Mouse (Mus musculus) hindbrain, postnatal 0 days (tissue): ENCODE measurements around the gene Lmntd1. TPM values are rescaled to one million over a fixed set of nuclear protein-coding genes. Genes with fewer than 3 reads are reported as not detected.

Experiments used
- ATAC-seq: fragments of 200-750 bp; cut with Nextera tagmentation; 2 replicates; pipeline ENCODE4 v1.8.0; 2017; ENCODE audit warnings: mild to moderate bottlenecking, moderate TSS enrichment, moderate library complexity
- DNase-seq: peaks from one replicate; pipeline ENCODE4 v3.0.0-alpha.2; 2015; ENCODE audit warnings: low spot score
- H3K27ac ChIP-seq: fragments of 300-500 bp; sonication (generic); 2 replicates; pipeline ENCODE4 v1.5.1; 2014; ENCODE audit warnings: mild to moderate bottlenecking
- H3K27me3 ChIP-seq: fragments of 300-500 bp; sonication (generic); 2 replicates; pipeline ENCODE4 v1.6.1; 2014; ENCODE audit warnings: low read length, mixed read lengths; ENCODE audit not compliant: insufficient read depth
- H3K36me3 ChIP-seq: fragments of 300-500 bp; sonication (generic); 2 replicates; pipeline ENCODE4 v1.6.1; 2014; ENCODE audit warnings: low read length, mixed read lengths; ENCODE audit not compliant: insufficient read depth
- H3K4me1 ChIP-seq: fragments of 300-500 bp; sonication (generic); 2 replicates; pipeline ENCODE4 v1.6.1; 2014; ENCODE audit warnings: antibody characterized with exemption, low read length, mixed read lengths; ENCODE audit not compliant: insufficient read depth
- H3K4me2 ChIP-seq: fragments of 300-500 bp; sonication (generic); 2 replicates; pipeline ENCODE4 v1.6.1; 2014; ENCODE audit warnings: low read depth, mild to moderate bottlenecking, low read length, moderate library complexity, mixed read lengths
- H3K4me3 ChIP-seq: fragments of 300-500 bp; sonication (generic); 2 replicates; pipeline ENCODE4 v1.5.1; 2014; ENCODE audit warnings: low read length
- H3K9ac ChIP-seq: fragments of 300-500 bp; sonication (generic); replicated peaks from 2 replicates; pipeline ENCODE4 v1.6.1; 2014; ENCODE audit warnings: mild to moderate bottlenecking, low read length, moderate library complexity, mixed read lengths
- H3K9me3 ChIP-seq: fragments of 300-500 bp; sonication (generic); 2 replicates; pipeline ENCODE4 v1.6.1; 2016; ENCODE audit warnings: low read length, mixed read lengths
- CTCF ChIP-seq: IDR thresholded peaks from 2 replicates; pipeline ENCODE4 v1.5.1; 2016; ENCODE audit warnings: antibody characterized with exemption, control low read depth, low read depth
- WGBS: fragments of 180-500 bp; shearing (Covaris S2); extraction: QIAGEN DNeasy Blood & Tissue Kit; methylation state at CpG from one replicate; pipeline ENCODE4 v1.1.7; 2014; 5-methylcytosine and 5-hydroxymethylcytosine counted together
- polyA plus RNA-seq: library from polyadenylated mRNA; unstranded; fragments of >200 nt; fragmentation: Nextera tagmentation; extraction: Ambion mirVana; gene quantifications from 2 replicates; pipeline ENCODE4 v1.2.1, GENCODE M21; 2015
- total RNA-seq: library from RNA; depleted of rRNA; stranded (reverse); fragments of >200 nt; gene quantifications from 2 replicates; pipeline ENCODE4 v1.2.3, GENCODE M21; 2014

The Lmntd1 gene
- total and polyA plus RNA-seq, 2 experiments from 2014 or later = 1.5 to 2.3 TPM

DNA sequence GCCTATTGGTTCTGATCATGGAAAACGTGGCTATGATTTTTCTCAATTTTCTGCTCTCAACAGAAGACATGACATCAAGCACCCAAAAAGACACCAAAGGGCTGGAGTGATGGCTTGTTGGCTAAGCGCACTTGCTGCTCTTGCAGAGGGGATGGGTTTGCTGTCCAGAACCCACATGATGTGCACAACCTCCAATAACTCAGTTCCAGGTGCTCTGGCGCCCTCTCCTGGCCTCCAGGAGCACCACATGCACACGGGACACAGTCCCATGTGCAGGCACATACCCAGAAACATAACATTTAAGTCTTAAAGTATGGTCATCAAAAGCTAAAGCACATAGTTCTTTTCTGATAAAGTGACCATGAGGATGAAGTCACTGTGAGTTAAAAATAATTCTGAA is 193.7 kb downstream of the Lmntd1 start:
- no peaks in the 10 kb centered on the region for H3K36me3 ChIP-seq
- DNase-seq = no peak
- H3K9me3 ChIP-seq = no peaks in the 10 kb centered on the region
- no peaks in the 10 kb centered on the region for H3K4me1 ChIP-seq
- peak; percentile 58 for TF ChIP-seq CTCF
- no peak for ATAC-seq
- WGBS = 69% methylated on average over 4 of the region's 4 CpGs
- no peak overlapping the region for H3K4me2 ChIP-seq
- no peaks in the 10 kb centered on the region for H3K27me3 ChIP-seq
- no peak overlapping the region for H3K4me3 ChIP-seq
- no peak overlapping the region for H3K27ac ChIP-seq
- no peak overlapping the region for H3K9ac ChIP-seq

DNA sequence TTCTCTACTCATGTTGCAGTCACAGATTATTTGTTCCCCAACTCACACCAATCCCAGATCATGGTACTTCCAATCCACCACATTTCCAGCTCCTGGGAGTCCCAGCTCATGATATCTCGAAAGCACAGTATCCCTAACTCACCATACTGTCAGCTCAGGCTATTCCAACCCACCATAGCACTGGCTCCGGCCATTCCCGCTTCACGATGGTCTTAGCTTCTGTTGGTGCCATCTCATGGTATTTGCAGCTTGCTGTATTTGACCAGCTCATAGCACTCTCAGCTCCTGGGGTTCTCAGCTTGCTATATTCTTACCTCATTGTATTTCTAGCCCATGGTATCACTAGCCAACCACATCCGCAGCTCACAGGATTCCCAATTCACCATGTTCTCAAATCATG is 195.3 kb downstream of the Lmntd1 start:
- no peak for TF ChIP-seq CTCF
- H3K27me3 ChIP-seq = no peaks in the 10 kb centered on the region
- no peak overlapping the region for H3K4me2 ChIP-seq
- 93% methylated on average over 5 of the region's 5 CpGs for WGBS
- H3K4me3 ChIP-seq = no peak overlapping the region
- no peaks in the 10 kb centered on the region for H3K36me3 ChIP-seq
- no peak for DNase-seq
- H3K4me1 ChIP-seq = no peaks in the 10 kb centered on the region
- H3K27ac ChIP-seq = no peak overlapping the region
- H3K9ac ChIP-seq = no peak overlapping the region
- no peaks in the 10 kb centered on the region for H3K9me3 ChIP-seq
- ATAC-seq = no peak

DNA sequence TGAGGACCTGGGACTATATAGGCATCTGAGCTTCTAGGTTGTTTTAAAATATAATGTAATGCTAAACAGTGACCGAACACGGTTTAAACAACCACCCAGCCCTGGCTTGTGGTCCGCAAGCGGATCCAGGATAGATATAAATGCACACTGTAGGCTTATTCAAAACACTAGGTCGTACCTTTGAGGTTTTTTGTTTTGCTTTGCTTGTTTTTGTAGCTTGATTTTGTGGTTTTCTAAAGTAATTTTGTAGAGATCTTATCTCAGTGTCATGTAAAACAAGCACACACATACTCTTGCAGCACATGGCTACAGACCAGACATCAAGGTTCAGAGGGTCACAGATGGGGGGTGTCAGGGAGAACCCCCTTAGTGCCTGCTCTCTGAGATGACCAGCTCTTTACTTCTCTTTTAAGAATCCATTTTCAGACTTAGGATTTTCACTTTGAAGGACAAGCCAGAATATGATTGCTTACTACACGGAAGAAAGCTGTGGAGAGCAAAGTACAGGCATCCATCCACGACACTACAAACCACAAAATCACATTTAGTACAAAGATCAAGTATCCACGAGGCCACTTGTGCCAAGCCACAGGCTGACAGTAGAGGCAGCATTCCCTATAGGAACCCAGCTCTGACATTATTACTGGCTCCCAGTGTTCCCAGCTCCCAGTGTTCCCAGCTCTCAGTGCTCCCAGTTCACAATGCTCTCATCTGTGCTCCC is 196.2 kb downstream of the Lmntd1 start:
- Histone ChIP-seq H3K4me3 (no peak overlapping the region), H3K4me2 (no peak overlapping the region), H3K27me3 (no peaks in the 10 kb centered on the region), H3K9me3 (no peaks in the 10 kb centered on the region), H3K27ac (no peak overlapping the region), H3K36me3 (no peaks in the 10 kb centered on the region), H3K9ac (no peak overlapping the region), H3K4me1 (no peaks in the 10 kb centered on the region)
- TF ChIP-seq CTCF = no peak
- no peak for ATAC-seq
- 81% methylated on average over 8 of the region's 8 CpGs for WGBS
- DNase-seq = no peak

DNA sequence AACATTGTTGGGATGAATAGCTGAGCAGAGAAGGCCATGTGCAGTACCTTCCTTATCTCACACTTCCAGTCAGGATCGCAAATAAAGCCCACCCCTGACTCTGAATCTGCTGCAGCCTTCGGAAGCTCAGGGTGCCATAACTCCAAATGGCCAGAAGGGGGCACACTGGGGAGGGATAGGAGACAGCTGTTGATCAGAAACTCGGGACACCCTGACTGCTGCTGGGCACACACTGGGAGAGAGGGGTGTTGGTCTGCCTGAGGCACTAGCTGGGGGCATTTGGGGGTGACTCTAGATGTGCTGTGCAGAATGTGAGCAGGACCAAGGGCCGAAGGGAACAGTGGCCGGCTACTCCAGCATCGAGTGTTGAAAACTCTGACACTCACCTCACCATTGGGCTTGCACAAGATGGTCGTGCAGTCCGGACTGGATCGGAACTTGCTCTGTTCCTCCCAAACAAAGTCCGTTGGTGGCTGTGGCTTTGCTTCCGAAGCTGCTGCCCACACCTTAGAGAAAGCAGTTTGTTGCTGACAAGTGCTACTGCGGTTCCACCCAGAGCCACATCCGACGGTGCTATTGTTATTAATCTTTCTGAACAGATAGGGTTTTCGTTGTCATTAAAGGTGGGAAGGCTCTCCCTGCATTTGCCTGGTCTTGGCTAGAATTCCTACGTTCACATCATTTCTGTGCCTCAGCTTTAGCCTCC is 197.0 kb downstream of the Lmntd1 start:
- Histone ChIP-seq H3K27ac (no peak overlapping the region), H3K4me1 (no peaks in the 10 kb centered on the region), H3K9ac (no peak overlapping the region), H3K9me3 (no peaks in the 10 kb centered on the region), H3K27me3 (no peaks in the 10 kb centered on the region), H3K4me2 (no peak overlapping the region), H3K4me3 (no peak overlapping the region), H3K36me3 (no peaks in the 10 kb centered on the region)
- ATAC-seq (no peak), DNase-seq (peak; percentile 33)
- 70% methylated on average over 16 of the region's 16 CpGs for WGBS
- TF ChIP-seq CTCF = peak; percentile 77

DNA sequence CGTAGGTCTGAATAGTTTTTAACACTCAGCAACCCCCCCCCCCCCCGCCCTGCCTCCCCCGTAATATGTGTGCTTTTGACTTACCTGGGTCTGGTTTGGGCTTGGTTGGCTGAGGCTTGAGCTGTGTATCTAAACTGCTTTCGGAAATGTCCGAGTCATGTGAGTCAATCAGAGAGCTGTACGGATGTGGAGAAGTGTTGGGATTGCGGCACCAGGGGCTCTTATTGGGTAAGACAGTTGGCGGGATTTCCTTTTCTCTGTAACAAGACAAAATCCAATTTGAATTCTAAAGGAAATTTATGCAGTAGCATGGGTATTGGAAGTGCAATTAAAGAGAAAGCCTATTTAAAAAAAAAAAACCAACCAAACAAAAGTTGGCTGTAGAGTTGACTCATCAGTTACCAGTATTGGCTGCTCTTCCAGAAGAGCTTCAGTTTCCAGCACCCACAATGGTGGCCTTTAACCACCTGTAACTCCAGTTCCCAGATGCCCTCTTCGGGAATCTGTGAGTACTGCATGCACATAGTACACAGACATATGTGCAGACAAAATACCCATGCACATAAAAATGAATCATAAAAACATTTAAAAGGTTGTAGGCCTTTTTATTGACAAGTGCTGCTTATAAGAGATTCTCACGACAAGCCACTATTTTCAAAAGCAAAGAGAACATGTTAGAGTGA is 209.6 kb downstream of the Lmntd1 start:
- no peaks in the 10 kb centered on the region for H3K4me1 ChIP-seq
- no peaks in the 10 kb centered on the region for H3K9me3 ChIP-seq
- H3K9ac ChIP-seq = no peak overlapping the region
- ATAC-seq (no peak), DNase-seq (no peak)
- H3K27me3 ChIP-seq = no peaks in the 10 kb centered on the region
- H3K4me2 ChIP-seq = no peak overlapping the region
- H3K4me3 ChIP-seq = no peak overlapping the region
- H3K27ac ChIP-seq = no peak overlapping the region
- no peaks in the 10 kb centered on the region for H3K36me3 ChIP-seq
- TF ChIP-seq CTCF = no peak
- WGBS = 89% methylated on average over 10 of the region's 10 CpGs

DNA sequence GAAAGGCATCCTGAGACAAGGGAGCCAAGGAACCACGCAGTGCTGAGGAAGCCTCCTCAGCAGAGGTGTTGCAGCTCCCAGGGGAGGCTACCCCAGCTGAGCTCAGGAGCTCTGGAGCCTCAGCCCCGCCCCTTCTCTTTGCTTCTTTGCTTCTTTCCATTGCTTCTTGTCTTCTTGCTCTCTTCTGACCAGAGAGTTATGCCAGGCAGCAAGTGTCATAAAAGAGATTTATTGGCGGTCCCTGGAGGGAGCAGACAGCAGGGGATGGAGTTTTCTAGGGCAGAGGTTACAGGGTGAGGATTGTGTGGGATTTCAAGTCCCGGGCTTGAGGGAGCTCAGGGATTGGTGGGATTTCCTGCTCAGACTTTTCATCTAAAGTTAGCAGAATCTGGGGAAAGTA is 213.0 kb downstream of the Lmntd1 start:
- no peaks in the 10 kb centered on the region for H3K36me3 ChIP-seq
- no peak overlapping the region for H3K4me2 ChIP-seq
- no peaks in the 10 kb centered on the region for H3K9me3 ChIP-seq
- WGBS = 39% methylated on average over 4 of the region's 4 CpGs
- no peak for DNase-seq
- H3K9ac ChIP-seq = no peak overlapping the region
- no peak for ATAC-seq
- no peaks in the 10 kb centered on the region for H3K4me1 ChIP-seq
- no peak for TF ChIP-seq CTCF
- H3K27me3 ChIP-seq = no peaks in the 10 kb centered on the region
- no peak overlapping the region for H3K27ac ChIP-seq
- H3K4me3 ChIP-seq = no peak overlapping the region
